Mouse (Mus musculus): ENCODE measurements around the gene Icam2. TPM values are rescaled to one million over a fixed set of nuclear protein-coding genes. Genes with fewer than 3 reads are reported as not detected.

Icam2 gene
- total and polyA plus RNA-seq, 3 experiments: 3.4 to 42.6 (median 3.7) TPM

- ATAC-seq (ENCODE audit: extremely low read depth, insufficient number of reproducible peaks, low FRiP score, poor library complexity, severe bottlenecking) (no peak), DNase-seq (ENCODE audit: low spot score) (no peak)
- Histone ChIP-seq H3K9me3 (replicated peaks) (no peaks in the 10 kb centered on the region), H3K4me3 (ENCODE audit: low read depth, low read length) (no peak overlapping the region), H3K27me3 (ENCODE audit: insufficient read depth, low read length) (peaks cover 36% of the 10 kb centered on the region; the same call in 1 of the 2 replicates), H3K4me1 (ENCODE audit: insufficient read depth, low read depth, low read length) (no peaks in the 10 kb centered on the region), H3K36me3 (replicated peaks) (no peaks in the 10 kb centered on the region)
- TF ChIP-seq TAL1 (conservative IDR thresholded peaks at IDR 0.05; ENCODE audit: low read depth, low read length) (no peak), GATA2 (IDR thresholded peaks at IDR 0.05; ENCODE audit: borderline replicate concordance, low read depth, low read length) (no peak), POLR2AphosphoS5 (IDR thresholded peaks at IDR 0.05; ENCODE audit: insufficient replicate concordance, low read depth, low read length) (no peak), GATA1 (IDR thresholded peaks at IDR 0.05; ENCODE audit: borderline replicate concordance, low read length) (no peak), CTCF (IDR thresholded peaks at IDR 0.05; ENCODE audit: low read depth, low read length) (no peak)
Measured at GRCm38 (mm10) chr11:106359350-106359749, 28.5 kb downstream of the Icam2 start.

- Histone ChIP-seq H3K36me3 (replicated peaks) (no peaks in the 10 kb centered on the region), H3K4me3 (ENCODE audit: low read depth, low read length) (no peak overlapping the region), H3K4me1 (ENCODE audit: insufficient read depth, low read depth, low read length) (no peaks in the 10 kb centered on the region), H3K27me3 (ENCODE audit: insufficient read depth, low read length) (peaks cover 14% of the 10 kb centered on the region; the same call in 1 of the 2 replicates), H3K9me3 (replicated peaks) (no peaks in the 10 kb centered on the region)
- DNase-seq (ENCODE audit: low spot score) (no peak), ATAC-seq (ENCODE audit: extremely low read depth, insufficient number of reproducible peaks, low FRiP score, poor library complexity, severe bottlenecking) (no peak)
- TF ChIP-seq GATA2 (IDR thresholded peaks at IDR 0.05; ENCODE audit: borderline replicate concordance, low read depth, low read length) (no peak), TAL1 (conservative IDR thresholded peaks at IDR 0.05; ENCODE audit: low read depth, low read length) (no peak), CTCF (IDR thresholded peaks at IDR 0.05; ENCODE audit: low read depth, low read length) (no peak)
Measured at GRCm38 (mm10) chr11:106355382-106356128, 32.3 kb downstream of the Icam2 start.

- no peaks in the 10 kb centered on the region for H3K36me3 ChIP-seq (replicated peaks)
- H3K9me3 ChIP-seq (replicated peaks): no peaks in the 10 kb centered on the region
- TF ChIP-seq GATA1 (IDR thresholded peaks at IDR 0.05; ENCODE audit: borderline replicate concordance, low read length): no peak
- TF ChIP-seq POLR2AphosphoS5 (IDR thresholded peaks at IDR 0.05; ENCODE audit: insufficient replicate concordance, low read depth, low read length): no peak
- TF ChIP-seq CTCF (IDR thresholded peaks at IDR 0.05; ENCODE audit: low read depth, low read length): no peak
- TF ChIP-seq TAL1 (conservative IDR thresholded peaks at IDR 0.05; ENCODE audit: low read depth, low read length): no peak
- TF ChIP-seq GATA2 (IDR thresholded peaks at IDR 0.05; ENCODE audit: borderline replicate concordance, low read depth, low read length): no peak
- ATAC-seq (ENCODE audit: extremely low read depth, insufficient number of reproducible peaks, low FRiP score, poor library complexity, severe bottlenecking): no peak
- peaks cover 14% of the 10 kb centered on the region; the same call in 1 of the 2 replicates for H3K27me3 ChIP-seq (ENCODE audit: insufficient read depth, low read length)
- H3K4me1 ChIP-seq (ENCODE audit: insufficient read depth, low read depth, low read length): no peaks in the 10 kb centered on the region
- DNase-seq (ENCODE audit: low spot score): no peak
- H3K4me3 ChIP-seq (ENCODE audit: low read depth, low read length): no peak overlapping the region
Measured at GRCm38 (mm10) chr11:106354181-106354580, 33.7 kb downstream of the Icam2 start.

- peaks cover 16% of the 10 kb centered on the region; the same call in 1 of the 2 replicates for H3K27me3 ChIP-seq (ENCODE audit: insufficient read depth, low read length)
- H3K36me3 ChIP-seq (replicated peaks): no peaks in the 10 kb centered on the region
- ATAC-seq (ENCODE audit: extremely low read depth, insufficient number of reproducible peaks, low FRiP score, poor library complexity, severe bottlenecking): no peak
- H3K4me3 ChIP-seq (ENCODE audit: low read depth, low read length): no peak within 1 kb of the TSS
- no peak for TF ChIP-seq GATA2 (IDR thresholded peaks at IDR 0.05; ENCODE audit: borderline replicate concordance, low read depth, low read length)
- no peak for TF ChIP-seq CTCF (IDR thresholded peaks at IDR 0.05; ENCODE audit: low read depth, low read length)
- no peak for TF ChIP-seq GATA1 (IDR thresholded peaks at IDR 0.05; ENCODE audit: borderline replicate concordance, low read length)
- no peak for TF ChIP-seq TAL1 (conservative IDR thresholded peaks at IDR 0.05; ENCODE audit: low read depth, low read length)
- TF ChIP-seq POLR2AphosphoS5 (IDR thresholded peaks at IDR 0.05; ENCODE audit: insufficient replicate concordance, low read depth, low read length): no peak
- no peaks in the 10 kb centered on the region for H3K9me3 ChIP-seq (replicated peaks)
- DNase-seq (ENCODE audit: low spot score): no peak
- H3K4me1 ChIP-seq (ENCODE audit: insufficient read depth, low read depth, low read length): no peaks in the 10 kb centered on the region
Measured at GRCm38 (mm10) chr11:106353188-106353587, 34.7 kb downstream of the Icam2 start, which contains the start of gene Scn4a. Scn4a (minus strand) TSS chr11:106353288.

GRCm38 (mm10) chr11:106351941-106352340 lies 35.9 kb downstream of the Icam2 start:
- no peaks in the 10 kb centered on the region for H3K9me3 ChIP-seq (replicated peaks)
- H3K4me1 ChIP-seq (ENCODE audit: insufficient read depth, low read depth, low read length): no peaks in the 10 kb centered on the region
- ATAC-seq (ENCODE audit: extremely low read depth, insufficient number of reproducible peaks, low FRiP score, poor library complexity, severe bottlenecking) (no peak), DNase-seq (ENCODE audit: low spot score) (no peak)
- H3K36me3 ChIP-seq (replicated peaks): no peaks in the 10 kb centered on the region
- TF ChIP-seq CTCF (IDR thresholded peaks at IDR 0.05; ENCODE audit: low read depth, low read length) (no peak), GATA1 (IDR thresholded peaks at IDR 0.05; ENCODE audit: borderline replicate concordance, low read length) (no peak), TAL1 (conservative IDR thresholded peaks at IDR 0.05; ENCODE audit: low read depth, low read length) (no peak), GATA2 (IDR thresholded peaks at IDR 0.05; ENCODE audit: borderline replicate concordance, low read depth, low read length) (no peak)
- peaks cover 21% of the 10 kb centered on the region; the same call in 1 of the 2 replicates for H3K27me3 ChIP-seq (ENCODE audit: insufficient read depth, low read length)
- no peak overlapping the region for H3K4me3 ChIP-seq (ENCODE audit: low read depth, low read length)

- Histone ChIP-seq H3K4me3 (ENCODE audit: low read depth, low read length) (no peak overlapping the region), H3K36me3 (replicated peaks) (no peaks in the 10 kb centered on the region), H3K4me1 (ENCODE audit: insufficient read depth, low read depth, low read length) (no peaks in the 10 kb centered on the region), H3K9me3 (replicated peaks) (no peaks in the 10 kb centered on the region), H3K27me3 (ENCODE audit: insufficient read depth, low read length) (peaks cover 21% of the 10 kb centered on the region; the same call in 1 of the 2 replicates)
- DNase-seq (ENCODE audit: low spot score): no peak
- no peak for TF ChIP-seq POLR2AphosphoS5 (IDR thresholded peaks at IDR 0.05; ENCODE audit: insufficient replicate concordance, low read depth, low read length)
- ATAC-seq (ENCODE audit: extremely low read depth, insufficient number of reproducible peaks, low FRiP score, poor library complexity, severe bottlenecking): no peak
Measured at GRCm38 (mm10) chr11:106351253-106351652, 36.6 kb downstream of the Icam2 start.

Data from G1E (cell line).